ENCODE assay signal across 16 mouse cellular contexts in the genomic region with DNA sequence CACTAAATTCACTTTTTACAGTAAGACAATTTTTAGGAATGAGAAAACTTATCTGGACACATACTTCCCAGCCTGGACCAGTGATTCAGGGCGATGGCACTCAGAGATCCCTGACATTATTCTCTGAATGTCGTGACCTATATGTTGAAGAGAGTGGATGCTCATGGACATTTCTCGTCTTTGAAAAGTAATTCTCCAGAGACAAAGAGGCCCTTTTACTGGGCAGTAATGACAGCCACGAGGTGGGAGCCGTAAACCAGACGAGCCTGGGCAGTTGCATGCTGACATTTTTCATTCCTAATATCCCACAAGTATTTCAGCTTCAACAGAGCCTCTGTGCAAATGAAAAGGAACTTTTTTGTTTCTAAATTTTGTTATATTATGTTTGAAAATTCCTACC.
DNase-seq lines count a peak whose midpoint lies in the region.
"Had no signal": no experiment of that assay in that cellular context is flagged by ENCODE, and none has a peak within 500 bp of the region (broad histone marks: within the 10 kb centered on the region; RNA-seq: fewer than 3 reads in every experiment).

No protein-coding gene starts in this region.

- peak; percentile 56 for DNase-seq in 3T3-L1 (ENCODE audit: low read depth, low spot score)
- DNase-seq in NIH3T3 (ENCODE audit: low read depth), result peak; percentile 37
- peak; percentile 76 for DNase-seq in fibroblast of lung, adult 2 months (ENCODE audit: low read depth)
- no peak for DNase-seq in ovary, postnatal 10 days (ENCODE audit: low spot score)
- no peak for DNase-seq in embryo, embryonic 10 days (ENCODE audit: low spot score)
- DNase-seq in kidney, adult 8-10 months, result no peak
- DNase-seq: adrenal gland, adult 2 months; adrenal gland, postnatal 10 days; adrenal gland, postnatal 25 days; cerebellum, adult 11 months; cerebellum, adult 18-20 months; cerebellum, adult 8-10 months; cerebellum, adult 9-11 months; cerebellum, postnatal 14 days; cerebellum, postnatal 36 days; forebrain, postnatal 0 days had no signal

Comparison
In these comparisons a context has a peak if more than half of its experiments do, and no peak if none do; other contexts are left out.
1. DNase-seq: peak in 3T3-L1 (single experiment), NIH3T3 (single experiment) and fibroblast of lung, adult 2 months (single experiment); none in ovary, postnatal 10 days (single experiment), embryo, embryonic 10 days (single experiment) and kidney, adult 8-10 months (0 of 2).